Mouse (Mus musculus) small intestine, adult 2 months (tissue): Measurements from ENCODE around the gene Abce1.

Source experiments
- CTCF ChIP-seq: fragments of 200-500 bp; IDR thresholded peaks from 2 replicates; pipeline ENCODE4 v1.5.1; 2012; ENCODE audit warnings: low read depth, mild to moderate bottlenecking, control low read depth, inconsistent platforms, low read length, moderate library complexity, mixed read lengths; ENCODE audit not compliant: insufficient replicate concordance, insufficient read length; ENCODE audit errors: extremely low read depth
- POLR2A ChIP-seq: fragments of 200-500 bp; IDR thresholded peaks from 2 replicates; pipeline ENCODE4 v1.6.1; 2012; ENCODE audit warnings: low read depth, mild to moderate bottlenecking, control low read depth, inconsistent platforms, low read length, moderate library complexity

DNA sequence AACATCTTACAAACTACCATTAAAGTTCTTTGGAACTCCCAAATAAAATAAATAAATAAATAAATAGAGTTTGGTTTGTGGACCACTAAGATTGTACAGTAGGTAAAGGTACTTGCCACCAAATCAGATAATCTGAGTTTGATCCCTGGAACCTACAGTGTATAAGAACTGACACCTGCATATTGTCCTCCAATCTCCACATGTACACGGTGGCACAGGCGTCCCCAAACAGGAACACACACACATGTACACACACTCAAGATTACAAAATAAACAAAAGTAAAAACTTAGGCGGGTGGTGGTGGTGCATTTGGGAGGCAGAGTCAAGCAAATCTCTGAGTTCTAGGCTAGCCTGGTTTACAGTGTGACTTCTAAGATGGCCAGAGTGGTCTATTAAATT is 4.9 kb downstream of the Abce1 start:
- no peak for TF ChIP-seq CTCF
- no peak for TF ChIP-seq POLR2A
